Mouse (Mus musculus) cerebellum, adult 11 months (tissue): ENCODE measurements around the gene Gucy1b2.

Experiments used
- DNase-seq: peaks from one replicate; pipeline ENCODE4 v3.0.0; 2022

Gucy1b2 gene

GRCm38 (mm10) chr14:62443840-62444430, 12.2 kb downstream of the Gucy1b2 start:
- DNase-seq, result no peak

- DNase-seq, result no peak
These were observed 13.1 kb downstream of the Gucy1b2 start for GRCm38 (mm10) chr14:62442971-62443370.

GRCm38 (mm10) chr14:62440036-62440435, 16.1 kb downstream of the Gucy1b2 start:
- DNase-seq, result no peak

GRCm38 (mm10) chr14:62438236-62438635, 17.9 kb downstream of the Gucy1b2 start:
- no peak for DNase-seq

GRCm38 (mm10) chr14:62437806-62438205, 18.3 kb downstream of the Gucy1b2 start:
- no peak for DNase-seq

- no peak for DNase-seq
These were observed 30.8 kb downstream of the Gucy1b2 start for GRCm38 (mm10) chr14:62425277-62425691.

- no peak for DNase-seq
These were observed 33.8 kb downstream of the Gucy1b2 start for GRCm38 (mm10) chr14:62422265-62422664.

GRCm38 (mm10) chr14:62417501-62417900, 38.6 kb downstream of the Gucy1b2 start:
- DNase-seq, result no peak

GRCm38 (mm10) chr14:62416742-62417134, 39.4 kb downstream of the Gucy1b2 start:
- peak; percentile 29 for DNase-seq

GRCm38 (mm10) chr14:62416007-62416741, 39.9 kb downstream of the Gucy1b2 start:
- DNase-seq, result peak; percentile 31

- no peak for DNase-seq
These were observed 60.7 kb downstream of the Gucy1b2 start for GRCm38 (mm10) chr14:62395346-62395745.

- DNase-seq, result no peak
These were observed 63.3 kb downstream of the Gucy1b2 start for GRCm38 (mm10) chr14:62392754-62393153.

GRCm38 (mm10) chr14:62389729-62390536, 66.2 kb downstream of the Gucy1b2 start:
- DNase-seq, result peak; percentile 84

GRCm38 (mm10) chr14:62389064-62389728, 66.9 kb downstream of the Gucy1b2 start:
- DNase-seq, result no peak

GRCm38 (mm10) chr14:62383786-62384299, 72.2 kb downstream of the Gucy1b2 start:
- no peak for DNase-seq

GRCm38 (mm10) chr14:62383109-62383508, 73.0 kb downstream of the Gucy1b2 start:
- no peak for DNase-seq

- DNase-seq, result no peak
These were observed 75.5 kb downstream of the Gucy1b2 start for GRCm38 (mm10) chr14:62380606-62381005.

- no peak for DNase-seq
These were observed 76.7 kb downstream of the Gucy1b2 start for GRCm38 (mm10) chr14:62379391-62379790.

GRCm38 (mm10) chr14:62376115-62376514, 80.0 kb downstream of the Gucy1b2 start:
- no peak for DNase-seq

- no peak for DNase-seq
These were observed 80.4 kb downstream of the Gucy1b2 start for GRCm38 (mm10) chr14:62375694-62376093.

- DNase-seq, result no peak
These were observed 82.1 kb downstream of the Gucy1b2 start for GRCm38 (mm10) chr14:62374001-62374400.

GRCm38 (mm10) chr14:62370819-62371218, 85.3 kb downstream of the Gucy1b2 start:
- DNase-seq, result no peak

GRCm38 (mm10) chr14:62363774-62364173, 92.3 kb downstream of the Gucy1b2 start:
- DNase-seq, result no peak
